20 mouse cellular contexts compared by ENCODE assay signal in genomic region chr1:97714334-97714868, GRCm38 (mm10).
"Had no signal": no experiment of that assay in that cellular context is flagged by ENCODE, and none has a peak within 500 bp of the region (broad histone marks: within the 10 kb centered on the region; RNA-seq: fewer than 3 reads in every experiment).

No protein-coding gene starts in this region.

- DNase-seq: kidney, adult 8-10 months; kidney, postnatal 10 days; kidney, postnatal 36 days; liver; lung, adult 18-20 months; lung, postnatal 10 days; lung, postnatal 36 days; thymus, adult 18-20 months; thymus, postnatal 14 days; thymus, postnatal 4 days had no signal

- H3K27ac ChIP-seq: kidney, embryonic 15.5 days; limb, embryonic 10.5 days; limb, embryonic 13.5 days; liver, embryonic 12.5 days; liver, embryonic 15.5 days; lung, embryonic 15.5 days; midbrain, embryonic 10.5 days; midbrain, embryonic 15.5 days; neural tube, embryonic 13.5 days had no signal

- H3K4me2 ChIP-seq: kidney, embryonic 15.5 days; limb, embryonic 13.5 days; liver, embryonic 12.5 days; liver, embryonic 15.5 days; lung, embryonic 15.5 days; midbrain, embryonic 15.5 days; neural tube, embryonic 13.5 days had no signal

- H3K4me3 ChIP-seq: kidney, embryonic 15.5 days; limb, embryonic 10.5 days; limb, embryonic 13.5 days; liver, embryonic 12.5 days; liver, embryonic 15.5 days; lung, embryonic 15.5 days; megakaryocyte, embryonic 14.5 days; midbrain, embryonic 10.5 days; midbrain, embryonic 15.5 days; neural tube, embryonic 13.5 days had no signal

- ATAC-seq: liver, embryonic 12.5 days; midbrain, embryonic 15.5 days had no signal

- H3K9me3 ChIP-seq: kidney, embryonic 15.5 days; limb, embryonic 10.5 days; limb, embryonic 13.5 days; liver, embryonic 12.5 days; liver, embryonic 15.5 days; lung, embryonic 15.5 days; megakaryocyte, embryonic 14.5 days; midbrain, embryonic 10.5 days; midbrain, embryonic 15.5 days; neural tube, embryonic 13.5 days had no signal

- H3K27me3 ChIP-seq: kidney, embryonic 15.5 days; limb, embryonic 13.5 days; liver, embryonic 12.5 days; liver, embryonic 15.5 days; lung, embryonic 15.5 days; megakaryocyte, embryonic 14.5 days; midbrain, embryonic 15.5 days; neural tube, embryonic 13.5 days had no signal

- H3K4me1 ChIP-seq: kidney, embryonic 15.5 days; limb, embryonic 10.5 days; limb, embryonic 13.5 days; liver, embryonic 12.5 days; liver, embryonic 15.5 days; lung, embryonic 15.5 days; megakaryocyte, embryonic 14.5 days; midbrain, embryonic 10.5 days; midbrain, embryonic 15.5 days; neural tube, embryonic 13.5 days had no signal

- H3K9ac ChIP-seq: kidney, embryonic 15.5 days; limb, embryonic 13.5 days; liver, embryonic 12.5 days; liver, embryonic 15.5 days; lung, embryonic 15.5 days; midbrain, embryonic 15.5 days; neural tube, embryonic 13.5 days had no signal
